In genomic region chr2:92949518-92949917, GRCm38 (mm10) we compare ENCODE assay signal across 24 mouse cellular contexts. TPM values are rescaled to one million over a fixed set of nuclear protein-coding genes. Genes with fewer than 3 reads are reported as not detected.
DNase-seq lines count a peak whose midpoint lies in the region; ATAC-seq and TF ChIP-seq lines count a peak whose summit lies in the region.
"Had no signal": no experiment of that assay in that cellular context is flagged by ENCODE, and none has a peak within 500 bp of the region (broad histone marks: within the 10 kb centered on the region; RNA-seq: fewer than 3 reads in every experiment).

No protein-coding gene starts in this region.

- peaks cover 13% of the 10 kb centered on the region for H3K36me3 ChIP-seq in midbrain, embryonic 13.5 days
- no peaks in the 10 kb centered on the region for H3K36me3 ChIP-seq in midbrain, embryonic 15.5 days (replicated peaks)
- no peaks in the 10 kb centered on the region for H3K36me3 ChIP-seq in hindbrain, embryonic 14.5 days (replicated peaks; ENCODE audit: control insufficient read depth, insufficient read depth)
- H3K36me3 ChIP-seq in lung, postnatal 0 days (ENCODE audit: insufficient read depth, low read length): no peaks in the 10 kb centered on the region
- H3K36me3 ChIP-seq: embryonic facial prominence, embryonic 15.5 days; G1E; heart, embryonic 10.5 days; limb, embryonic 10.5 days; liver, embryonic 15.5 days; lung, embryonic 15.5 days; neural tube, embryonic 13.5 days had no signal

- TF ChIP-seq CTCF in lung, postnatal 0 days (IDR thresholded peaks at IDR 0.05): no peak

- no peak overlapping the region for H3K4me2 ChIP-seq in midbrain, embryonic 13.5 days (replicated peaks)
- H3K4me2 ChIP-seq in midbrain, embryonic 15.5 days: no peak overlapping the region
- H3K4me2 ChIP-seq in hindbrain, embryonic 14.5 days (replicated peaks): no peak overlapping the region
- no peak overlapping the region for H3K4me2 ChIP-seq in lung, postnatal 0 days (replicated peaks; ENCODE audit: low read depth, low read length)
- H3K4me2 ChIP-seq: embryonic facial prominence, embryonic 15.5 days; liver, embryonic 15.5 days; lung, embryonic 15.5 days; neural tube, embryonic 13.5 days had no signal

- no peak overlapping the region for H3K4me3 ChIP-seq in midbrain, embryonic 13.5 days (replicated peaks)
- no peak overlapping the region for H3K4me3 ChIP-seq in midbrain, embryonic 15.5 days
- H3K4me3 ChIP-seq in hindbrain, embryonic 14.5 days (replicated peaks; ENCODE audit: low read length): no peak overlapping the region
- no peak overlapping the region for H3K4me3 ChIP-seq in lung, postnatal 0 days (ENCODE audit: low read depth, low read length)
- H3K4me3 ChIP-seq: embryonic facial prominence, embryonic 15.5 days; heart, embryonic 10.5 days; limb, embryonic 10.5 days; liver, embryonic 15.5 days; lung, embryonic 15.5 days; neural tube, embryonic 13.5 days had no signal

- no peak for TF ChIP-seq EP300 in lung, postnatal 0 days (IDR thresholded peaks at IDR 0.05)

- DNase-seq in cerebellum, adult 9-11 months: peak; percentile 32
- no peak for DNase-seq in cerebellum, postnatal 14 days
- DNase-seq in embryo, embryonic 10 days (ENCODE audit: low spot score): peak; percentile 54
- DNase-seq in hindbrain, embryonic 14.5 days (ENCODE audit: low spot score): no peak
- DNase-seq in lung, postnatal 0 days (ENCODE audit: low spot score): no peak
- no peak for DNase-seq in frontal cortex, postnatal 14 days (ENCODE audit: low spot score in 2 of 2)
- DNase-seq: adrenal gland, adult 8-10 months; cerebellum, adult 2 months; heart, postnatal 4 days; kidney, adult 2 months; kidney, postnatal 10 days; liver; lung, postnatal 4 days; thymus, postnatal 36 days had no signal

- no peaks in the 10 kb centered on the region for H3K9me3 ChIP-seq in midbrain, embryonic 13.5 days
- H3K9me3 ChIP-seq in midbrain, embryonic 15.5 days: no peaks in the 10 kb centered on the region
- H3K9me3 ChIP-seq in hindbrain, embryonic 14.5 days (ENCODE audit: control insufficient read depth, low read length): no peaks in the 10 kb centered on the region
- no peaks in the 10 kb centered on the region for H3K9me3 ChIP-seq in lung, postnatal 0 days (ENCODE audit: low read length)
- H3K9me3 ChIP-seq: embryonic facial prominence, embryonic 15.5 days; G1E; heart, embryonic 10.5 days; limb, embryonic 10.5 days; liver, embryonic 15.5 days; lung, embryonic 15.5 days; neural tube, embryonic 13.5 days had no signal

- peak overlapping the region; percentile 14; the same call in 1 of the 2 replicates for H3K27ac ChIP-seq in midbrain, embryonic 13.5 days
- no peak overlapping the region for H3K27ac ChIP-seq in midbrain, embryonic 15.5 days
- peak overlapping the region; percentile 11; the same call in 1 of the 2 replicates for H3K27ac ChIP-seq in hindbrain, embryonic 14.5 days
- no peak overlapping the region for H3K27ac ChIP-seq in lung, postnatal 0 days (ENCODE audit: low read length)
- H3K27ac ChIP-seq: heart, embryonic 10.5 days; liver, embryonic 15.5 days; lung, embryonic 15.5 days; neural tube, embryonic 13.5 days had no signal

- peaks cover 25% of the 10 kb centered on the region for H3K4me1 ChIP-seq in midbrain, embryonic 13.5 days (replicated peaks)
- H3K4me1 ChIP-seq in midbrain, embryonic 15.5 days: peaks cover 24% of the 10 kb centered on the region
- H3K4me1 ChIP-seq in hindbrain, embryonic 14.5 days (replicated peaks; ENCODE audit: control insufficient read depth, insufficient read depth, low read length): peaks cover 16% of the 10 kb centered on the region
- H3K4me1 ChIP-seq in lung, postnatal 0 days (ENCODE audit: insufficient read depth, low read depth, low read length): 0 out of 2 replicates have a peak, but pooled peaks cover 4% of the 10 kb centered on the region
- H3K4me1 ChIP-seq: liver, embryonic 15.5 days had no signal

- no peaks in the 10 kb centered on the region for H3K27me3 ChIP-seq in midbrain, embryonic 13.5 days
- no peaks in the 10 kb centered on the region for H3K27me3 ChIP-seq in midbrain, embryonic 15.5 days (replicated peaks)
- H3K27me3 ChIP-seq in hindbrain, embryonic 14.5 days (ENCODE audit: control insufficient read depth, insufficient read depth, low read length): no peaks in the 10 kb centered on the region
- H3K27me3 ChIP-seq in lung, postnatal 0 days (replicated peaks; ENCODE audit: insufficient read depth, low read length): no peaks in the 10 kb centered on the region
- H3K27me3 ChIP-seq: embryonic facial prominence, embryonic 15.5 days; lung, embryonic 15.5 days had no signal

- WGBS in midbrain, embryonic 13.5 days: 27% methylated on average over 1 of the region's 1 CpGs
- WGBS in midbrain, embryonic 15.5 days: 59% methylated on average over 1 of the region's 1 CpGs
- 13% methylated on average over 1 of the region's 1 CpGs for WGBS in hindbrain, embryonic 14.5 days
- whole genome bisulfite sequencing in lung, postnatal 0 days: 21% methylated on average over 1 of the region's 1 CpGs

- H3K9ac ChIP-seq in midbrain, embryonic 13.5 days (replicated peaks): no peak overlapping the region
- no peak overlapping the region for H3K9ac ChIP-seq in midbrain, embryonic 15.5 days
- no peak overlapping the region for H3K9ac ChIP-seq in hindbrain, embryonic 14.5 days
- no peak overlapping the region for H3K9ac ChIP-seq in lung, postnatal 0 days (replicated peaks; ENCODE audit: low read depth)
- H3K9ac ChIP-seq: embryonic facial prominence, embryonic 15.5 days; liver, embryonic 15.5 days; lung, embryonic 15.5 days; neural tube, embryonic 13.5 days had no signal

- ATAC-seq in midbrain, embryonic 13.5 days: no peak
- no peak for ATAC-seq in midbrain, embryonic 15.5 days (replicated peaks)
- ATAC-seq in hindbrain, embryonic 14.5 days (ENCODE audit: low FRiP score): no peak
- no peak for ATAC-seq in lung, postnatal 0 days
- ATAC-seq: forebrain, embryonic 14.5 days had no signal

RNA-seq across cellular contexts. Expression of gene Syt13, which starts 34.6 kb away (rescaled TPM):
- 62.3 and 99.1 TPM in 2 replicates for polyA plus RNA-seq in midbrain, embryonic 13.5 days (2015; fragmentation: Nextera tagmentation; extraction: Ambion mirVana)
- 85.8 and 88.7 TPM in 2 replicates for polyA plus RNA-seq in midbrain, embryonic 15.5 days (2015; fragmentation: Nextera tagmentation; extraction: Ambion mirVana)
- polyA plus RNA-seq in hindbrain, embryonic 14.5 days (2014; fragmentation: Nextera tagmentation; extraction: Ambion mirVana): 29.7 and 39.8 TPM in 2 replicates
- polyA plus RNA-seq in lung, postnatal 0 days (2015; fragmentation: Nextera tagmentation; extraction: Ambion mirVana): 0.24 and 0.32 TPM in 2 replicates
- polyA plus RNA-seq: G1E had no signal

Comparison
In these comparisons a context has a peak if more than half of its experiments do, and no peak if none do; other contexts are left out.
1. DNase-seq: peak in cerebellum, adult 9-11 months (single experiment) and embryo, embryonic 10 days (single experiment); none in cerebellum, postnatal 14 days (0 of 2), hindbrain, embryonic 14.5 days (single experiment), lung, postnatal 0 days (single experiment) and frontal cortex, postnatal 14 days (0 of 2).
2. H3K27ac ChIP-seq: peak in midbrain, embryonic 13.5 days (single experiment) and hindbrain, embryonic 14.5 days (single experiment); none in midbrain, embryonic 15.5 days (single experiment) and lung, postnatal 0 days (single experiment).
3. RNA of gene Syt13, which starts 34.6 kb away (polyA plus RNA-seq): 85.8 to 88.7 TPM in midbrain, embryonic 15.5 days, 62.3 to 99.1 TPM in midbrain, embryonic 13.5 days and 29.7 to 39.8 TPM in hindbrain, embryonic 14.5 days; 0.24 to 0.32 TPM in lung, postnatal 0 days; every median in the first group is over 10 times any median in the second.